Mouse (Mus musculus) monocyte, adult 5-6 weeks (primary cell): Measurements from ENCODE around the gene Srpk3. TPM values are rescaled to one million over a fixed set of nuclear protein-coding genes. Genes with fewer than 3 reads are reported as not detected.
"Not testable (repeated sequence)": the region's sequence is repeated elsewhere in the genome, so short reads cannot be mapped to it uniquely, and the experiment has no call there.

Experiments used
- ATAC-seq: fragments of 153-309, 156-312 bp; replicated peaks from 2 replicates; pipeline ENCODE4 v1.8.0; 2017; ENCODE audit warnings: mild to moderate bottlenecking; ENCODE audit not compliant: low TSS enrichment, insufficient number of reproducible peaks, severe bottlenecking, poor library complexity, low FRiP score
- total RNA-seq: library from RNA; stranded (forward); fragments of 200-1000, 200-491, 200-594 nt; gene quantifications from 3 replicates; pipeline ENCODE4 v1.2.3, GENCODE M21; 2017

Srpk3 gene
- total RNA-seq = 12.0 to 20.5 TPM (median 19.1 TPM) in 3 replicates

DNA sequence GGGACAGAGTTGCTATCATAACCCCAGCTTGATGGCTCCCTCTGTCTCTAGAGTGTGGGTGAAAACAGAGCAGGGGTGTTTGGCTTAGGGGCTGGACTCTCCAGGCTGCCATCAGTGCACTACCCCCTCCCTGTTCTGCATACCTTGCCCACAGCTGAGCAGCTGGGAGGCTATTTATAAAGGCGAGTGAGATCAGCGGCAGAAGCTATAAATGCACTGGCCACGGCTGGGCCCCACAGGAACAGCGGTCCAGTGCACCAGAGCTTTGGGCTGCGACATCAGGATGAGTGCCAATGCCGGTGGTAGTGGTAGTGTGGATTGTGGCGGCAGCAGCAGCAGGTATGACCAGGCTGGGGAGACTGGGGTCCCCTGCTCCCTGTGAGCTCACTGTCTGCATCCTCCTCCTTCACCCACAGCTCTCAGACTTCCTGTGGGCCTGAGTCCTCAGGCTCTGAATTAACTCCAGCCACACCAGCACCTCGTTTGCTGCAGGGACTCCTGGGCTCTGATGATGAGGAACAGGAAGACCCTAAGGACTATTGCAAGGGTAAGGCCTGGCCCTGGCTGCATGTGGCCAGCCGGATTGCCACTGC, at the start of gene Srpk3:
Gene Srpk3 (plus strand): TSS at position 238 of the 593 bp plus-strand sequence.
- ATAC-seq = no peak

GRCm38 (mm10) chrX:73730908-73731307, 43.3 kb upstream of the Srpk3 start:
- ATAC-seq = no peak

DNA sequence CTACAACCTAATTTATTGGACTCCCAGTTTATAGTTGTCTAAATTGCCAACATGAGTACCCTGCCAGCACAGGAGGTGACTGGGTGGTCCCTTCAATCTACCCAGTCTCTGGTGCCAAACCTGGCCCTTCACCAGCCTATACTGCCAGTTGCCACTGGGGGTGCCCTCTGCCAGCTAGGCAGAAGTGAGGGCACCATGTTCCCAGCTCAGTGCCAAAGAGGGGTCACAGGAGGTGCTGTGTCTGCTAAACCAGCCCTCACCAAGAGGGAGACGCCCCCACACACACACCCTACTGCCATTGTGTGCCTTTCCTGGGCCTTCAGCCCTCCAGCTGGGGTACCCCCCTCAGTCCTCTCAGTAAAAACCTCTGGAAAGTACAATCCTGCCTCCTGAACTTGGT, 36.0 kb upstream of the Srpk3 start:
- no peak for ATAC-seq

- ATAC-seq = no peak
Observed at GRCm38 (mm10) chrX:73739151-73739550, 35.1 kb upstream of the Srpk3 start.

- not testable (repeated sequence) for ATAC-seq
Observed at GRCm38 (mm10) chrX:73739841-73740240, 34.4 kb upstream of the Srpk3 start.

DNA sequence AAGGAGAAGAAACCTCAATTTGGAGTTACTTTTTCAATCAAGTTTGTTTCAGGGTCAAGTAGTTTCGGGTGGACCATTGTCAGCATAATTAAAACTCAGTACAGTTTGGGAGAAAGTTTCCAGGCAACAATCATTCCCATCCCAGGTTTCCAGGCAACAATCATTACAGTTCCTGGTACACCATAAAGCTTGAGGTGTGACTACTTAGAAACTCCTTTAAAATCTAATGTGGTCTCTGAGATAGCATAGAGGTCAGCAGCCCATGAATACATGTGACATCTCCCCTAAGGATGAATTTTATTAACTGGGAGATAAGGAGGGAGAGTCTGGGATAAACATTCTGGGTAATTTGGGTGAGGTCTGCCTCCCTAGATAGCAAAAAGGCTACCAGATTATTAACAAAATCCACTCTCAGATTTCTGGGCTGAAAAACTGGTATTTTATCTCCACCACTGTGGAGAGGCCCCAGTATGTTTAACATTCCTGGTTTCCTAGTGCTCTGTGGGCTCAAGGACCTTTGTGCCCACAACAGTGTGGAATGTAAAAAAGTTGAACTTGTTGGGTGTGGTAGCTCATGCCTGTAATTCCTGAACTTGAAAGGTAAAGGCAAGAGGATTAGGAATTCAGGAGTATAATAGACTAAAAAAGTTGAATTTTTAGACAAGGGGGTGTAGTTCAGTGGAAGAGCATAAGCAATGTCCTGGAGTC, 29.3 kb upstream of the Srpk3 start:
- ATAC-seq = no peak

DNA sequence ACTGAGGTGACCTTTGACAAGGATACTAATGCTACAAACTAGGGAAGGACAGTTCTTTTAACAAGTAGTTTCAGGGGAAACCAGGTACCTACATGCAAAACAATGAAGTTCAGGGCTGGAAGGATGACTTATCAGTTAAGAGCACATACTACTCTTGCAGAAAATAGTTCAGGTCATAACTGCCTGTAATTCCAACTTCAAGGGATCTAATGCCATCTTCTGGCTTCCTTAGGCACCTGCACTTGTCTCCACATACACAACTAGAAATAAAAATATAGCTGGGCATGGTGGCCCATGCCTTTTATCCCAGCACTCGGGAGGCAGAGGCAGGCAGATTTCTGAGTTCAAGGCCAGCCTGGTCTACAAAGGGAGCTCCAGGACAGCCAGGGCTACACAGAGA, 25.2 kb upstream of the Srpk3 start:
- ATAC-seq = no peak

GRCm38 (mm10) chrX:73756334-73757140, 17.7 kb upstream of the Srpk3 start, which contains the start of gene Plxnb3:
Plxnb3 (plus strand) TSS chrX:73757090.
- ATAC-seq = no peak

GRCm38 (mm10) chrX:73758611-73759290, 15.5 kb upstream of the Srpk3 start:
- no peak for ATAC-seq

DNA sequence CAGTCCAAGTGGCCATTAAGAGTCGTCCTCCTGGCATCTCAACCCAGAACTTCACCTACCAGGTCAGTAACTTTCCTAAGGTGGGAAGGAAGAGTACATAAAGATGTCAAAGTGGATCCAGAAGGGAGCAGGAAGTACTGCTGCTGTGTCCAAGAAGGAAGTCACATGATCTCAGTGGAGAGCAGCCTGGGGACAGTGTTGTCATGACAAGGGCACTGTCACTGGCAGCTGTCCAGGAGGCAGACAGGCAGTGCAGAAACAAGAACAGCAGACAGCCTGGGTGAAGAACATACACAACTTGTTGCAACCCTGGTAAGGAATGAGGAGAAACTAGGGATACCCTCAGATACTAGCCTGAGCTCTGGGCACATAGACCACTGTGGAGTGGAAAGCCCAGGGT, 8.9 kb upstream of the Srpk3 start:
- ATAC-seq = peak; percentile 73

GRCm38 (mm10) chrX:73767267-73767666, 6.9 kb upstream of the Srpk3 start:
- ATAC-seq = no peak

- no peak for ATAC-seq
Observed at GRCm38 (mm10) chrX:73774802-73775483, 738 bp downstream of the Srpk3 start.

- no peak for ATAC-seq
Observed at GRCm38 (mm10) chrX:73782227-73782626, 8.0 kb downstream of the Srpk3 start.

- ATAC-seq = no peak
Observed at GRCm38 (mm10) chrX:73785666-73786065, 11.5 kb downstream of the Srpk3 start.

DNA sequence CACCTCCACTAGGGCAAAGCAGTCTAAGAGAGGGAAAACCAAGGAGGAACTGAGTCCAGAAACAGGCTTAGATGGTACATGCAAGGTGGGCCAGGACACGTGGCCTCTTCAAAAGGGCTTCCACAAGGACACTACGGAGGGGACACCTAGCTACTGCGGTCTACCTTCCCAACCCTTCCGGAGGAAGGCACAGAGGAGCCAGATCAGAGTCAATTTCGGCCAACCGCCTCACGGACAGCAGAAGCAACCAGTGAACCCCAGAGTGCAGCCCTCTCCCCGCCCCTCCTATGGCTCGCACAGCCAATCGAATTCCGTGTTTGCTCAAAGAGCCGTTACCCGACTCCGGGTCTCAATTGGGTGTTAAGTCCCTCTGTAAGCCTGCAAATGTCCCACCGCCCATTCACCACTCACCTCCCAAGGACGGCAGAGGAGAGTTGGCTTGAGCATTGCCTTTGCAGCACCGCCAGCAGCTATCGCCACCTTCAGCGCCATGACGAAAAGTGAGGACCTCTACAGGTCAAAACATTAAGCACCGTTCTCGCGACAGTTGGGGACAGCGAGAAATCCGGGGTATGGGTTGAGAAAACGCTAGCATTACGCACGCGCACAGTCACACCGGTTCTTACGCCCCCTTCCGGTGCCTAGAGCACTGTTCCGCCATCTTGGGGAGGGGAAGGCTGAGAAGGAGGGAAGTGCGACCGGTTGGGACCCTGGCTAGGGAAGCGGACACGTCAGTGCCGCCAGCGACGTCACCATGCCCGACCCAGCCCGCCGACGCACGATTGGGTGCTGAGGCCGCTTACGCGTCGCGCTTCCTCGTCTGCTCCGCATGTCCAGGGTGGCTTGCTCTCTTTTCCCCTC, 12.4 kb downstream of the Srpk3 start, which contains the start of the genes Idh3g and Ssr4:
Gene Idh3g (minus strand): TSS at position 534 of the 861 bp plus-strand sequence.
Gene Ssr4 (plus strand): TSS at position 665 of the 861 bp plus-strand sequence.
- peak; percentile 93 for ATAC-seq

DNA sequence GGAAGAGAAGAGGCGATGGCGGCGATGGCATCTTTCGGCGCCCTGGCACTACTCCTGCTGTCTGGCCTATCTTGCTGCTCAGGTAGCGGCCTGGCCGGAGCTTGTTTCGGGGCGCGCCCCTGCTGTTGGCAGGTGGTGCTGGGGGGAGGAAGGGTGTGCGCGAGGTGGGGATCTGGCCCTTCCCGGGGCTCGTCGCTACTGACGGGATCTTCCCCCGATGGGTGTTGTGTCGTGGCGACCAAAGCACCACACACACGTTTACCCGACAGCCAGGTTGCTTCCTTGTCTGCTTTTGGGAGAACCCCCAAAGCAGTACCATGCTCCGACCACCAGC, 13.0 kb downstream of the Srpk3 start:
- ATAC-seq = no peak

GRCm38 (mm10) chrX:73788501-73788900, 14.3 kb downstream of the Srpk3 start:
- ATAC-seq = no peak

GRCm38 (mm10) chrX:73793039-73793438, 18.8 kb downstream of the Srpk3 start:
- ATAC-seq = no peak
